Mouse (Mus musculus) testis, postnatal 14 days (tissue): ENCODE data around the gene Ddx28.
"Not testable (repeated sequence)": the region's sequence is repeated elsewhere in the genome, so short reads cannot be mapped to it uniquely, and the experiment has no call there.

Experiments used
- DNase-seq: peaks from one replicate; pipeline ENCODE4 v3.0.0; 2021; ENCODE audit warnings: low spot score

Gene Ddx28

DNA sequence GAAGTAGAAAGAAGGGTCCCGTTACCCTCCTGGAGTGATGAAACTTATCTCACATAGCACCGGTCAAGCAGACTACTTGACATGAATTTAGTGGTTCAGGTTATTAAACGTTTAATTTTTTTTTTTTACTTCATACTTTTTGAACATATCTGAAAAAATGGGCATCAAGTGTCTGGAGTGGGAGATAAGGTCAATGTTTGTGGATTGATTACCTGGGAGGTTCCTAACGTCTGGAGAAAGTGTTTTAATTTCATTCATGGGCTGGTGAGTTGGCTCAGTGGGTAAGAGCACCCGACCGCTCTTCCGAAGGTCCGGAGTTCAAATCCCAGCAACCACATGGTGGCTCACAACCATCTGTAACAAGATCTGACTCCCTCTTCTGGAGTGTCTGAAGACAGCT is 521 bp upstream of the Ddx28 start:
- DNase-seq, result not testable (repeated sequence)

DNA sequence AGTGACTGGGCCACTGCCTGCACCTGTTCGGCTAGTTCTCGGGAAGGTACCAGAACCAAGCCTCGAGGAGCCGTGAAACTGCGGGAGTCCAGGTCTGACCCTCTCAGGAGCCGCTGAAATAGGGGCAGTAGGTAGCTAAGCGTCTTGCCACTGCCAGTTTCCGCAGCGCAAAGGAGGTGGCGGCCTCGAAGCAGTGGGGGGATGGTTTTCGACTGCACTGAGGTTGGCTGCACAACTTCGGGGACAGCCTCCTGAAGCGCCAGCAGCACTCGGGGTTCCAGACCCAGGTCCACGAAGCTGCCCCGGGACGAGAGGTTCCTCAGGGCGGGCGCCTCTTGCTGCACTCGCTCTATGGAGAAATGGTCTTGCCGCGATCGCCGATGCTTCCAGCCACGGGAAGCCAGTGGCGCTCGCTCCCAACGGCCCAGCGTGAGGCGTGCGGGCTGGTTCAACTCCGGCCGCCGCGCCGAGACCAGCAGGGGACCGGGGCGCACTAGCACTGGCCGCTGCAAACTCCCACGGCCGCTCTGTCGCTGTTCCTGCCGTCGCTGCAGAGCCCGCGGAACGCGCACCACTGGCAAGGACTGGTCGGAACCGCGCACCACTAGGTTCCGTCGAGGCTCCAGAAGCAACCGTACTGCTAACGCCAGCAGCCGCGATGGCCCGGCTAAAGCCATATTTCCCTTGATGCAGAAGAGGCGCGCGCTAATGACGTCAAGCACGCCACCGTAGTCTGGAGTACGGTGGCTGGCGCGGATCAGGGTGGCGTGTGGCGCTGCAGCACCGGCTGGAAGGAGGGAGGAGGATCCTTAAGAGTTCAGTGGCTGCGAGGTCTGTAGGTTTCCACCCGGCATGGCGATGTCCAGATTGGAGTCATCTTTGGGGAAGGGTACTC is 687 bp downstream of the Ddx28 start:
- peak; percentile 90 for DNase-seq

- not testable (repeated sequence) for DNase-seq
Measured at GRCm38 (mm10) chr8:106007891-106008290, 3.8 kb downstream of the Ddx28 start.

- DNase-seq, result no peak
Measured at GRCm38 (mm10) chr8:106007135-106007534, 4.5 kb downstream of the Ddx28 start.

DNA sequence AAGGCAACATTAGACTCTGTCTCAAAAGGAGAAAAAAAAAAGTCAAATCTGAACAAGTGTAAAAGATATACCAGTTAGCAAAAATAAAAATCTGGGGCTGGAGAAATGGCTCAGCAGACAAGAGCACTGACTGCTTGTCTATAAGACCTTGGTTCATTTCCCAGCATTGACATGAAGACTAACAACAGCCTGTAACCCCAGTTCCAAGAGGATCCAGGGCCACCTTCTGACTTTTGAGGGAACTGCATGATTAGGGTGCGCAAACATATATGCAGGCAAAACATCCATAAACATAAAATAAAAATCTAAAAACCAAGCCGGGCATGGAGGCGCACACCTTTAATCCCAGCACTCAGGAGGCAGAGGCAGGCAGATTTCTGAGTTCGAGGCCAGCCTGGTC is 5.3 kb downstream of the Ddx28 start:
- DNase-seq, result no peak

DNA sequence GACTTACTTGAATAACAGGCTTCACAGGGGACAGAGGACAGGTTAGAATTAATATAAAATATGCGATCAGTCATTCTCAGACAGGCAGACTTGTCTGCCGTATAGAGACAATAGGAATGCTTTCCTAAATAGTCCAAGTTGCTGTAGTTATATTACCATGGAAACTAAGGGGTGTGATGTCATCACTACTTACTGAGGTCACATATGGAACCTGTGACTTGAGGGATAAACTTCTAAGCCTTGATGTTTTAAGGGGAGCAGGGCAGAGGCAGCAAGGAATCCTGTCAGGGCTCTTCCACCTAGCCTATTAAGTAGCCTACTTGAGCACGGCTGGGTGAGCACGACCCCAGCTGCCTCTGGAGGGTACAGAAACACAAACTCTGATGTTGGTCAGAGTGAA is 5.8 kb downstream of the Ddx28 start, which contains the start of gene Dpep2nb:
TSS of gene Dpep2nb (minus strand) at position 101 of the 400 bp plus-strand sequence.
- no peak for DNase-seq

- no peak for DNase-seq
Measured at GRCm38 (mm10) chr8:106004538-106005207, 7.0 kb downstream of the Ddx28 start.

GRCm38 (mm10) chr8:106001908-106002307 is 9.8 kb downstream of the Ddx28 start:
- no peak for DNase-seq

GRCm38 (mm10) chr8:105998971-105999370 is 12.7 kb downstream of the Ddx28 start:
- no peak for DNase-seq

- DNase-seq, result no peak
Measured at GRCm38 (mm10) chr8:105996359-105996758, 15.3 kb downstream of the Ddx28 start.

GRCm38 (mm10) chr8:105993226-105993625 is 18.5 kb downstream of the Ddx28 start:
- DNase-seq, result no peak

DNA sequence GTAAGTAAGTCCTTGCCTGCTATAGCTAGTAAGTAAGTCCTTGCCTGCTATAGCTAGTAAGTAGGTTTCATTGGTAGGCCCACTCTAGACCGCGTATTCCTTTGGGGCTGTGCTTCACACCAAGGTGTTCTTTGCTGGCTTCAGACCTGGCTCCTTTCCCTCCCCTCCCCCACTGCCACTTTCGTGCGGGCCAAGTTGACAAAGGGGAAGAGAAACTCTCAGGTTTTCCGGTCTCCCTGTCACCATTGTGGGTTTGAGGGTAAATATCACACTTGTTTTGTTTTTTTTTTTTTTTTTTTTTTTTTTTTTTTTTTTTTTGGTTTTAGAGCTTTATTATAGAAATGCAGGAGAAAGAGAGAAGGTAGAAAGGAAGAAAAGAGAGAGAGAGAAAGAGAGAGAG is 19.2 kb downstream of the Ddx28 start:
- DNase-seq, result no peak

- no peak for DNase-seq
Measured at GRCm38 (mm10) chr8:105991546-105991945, 20.1 kb downstream of the Ddx28 start.

GRCm38 (mm10) chr8:105990856-105991387 is 20.8 kb downstream of the Ddx28 start, which contains the start of gene Dus2:
TSS of gene Dus2 (plus strand) at chr8:105991337.
- peak; percentile 67 for DNase-seq

DNA sequence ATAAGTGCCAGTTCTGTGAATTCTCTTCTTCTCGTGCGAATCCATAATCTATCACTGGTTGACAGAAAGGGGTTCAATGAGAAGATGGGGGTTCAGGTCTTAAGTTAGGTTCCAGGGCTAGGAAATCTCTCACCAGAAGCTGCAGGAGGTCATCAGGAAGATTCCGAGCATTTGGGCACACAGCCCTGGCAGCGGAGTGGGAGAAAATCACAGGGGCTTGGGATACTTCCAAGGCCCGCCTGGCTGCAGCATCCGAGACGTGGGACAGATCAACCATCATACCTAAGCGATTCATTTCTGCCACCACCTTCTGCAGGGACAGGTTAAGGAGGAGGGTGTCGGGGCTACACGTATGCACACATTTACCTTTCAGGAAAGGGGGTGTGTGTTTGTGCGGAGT is 23.1 kb downstream of the Ddx28 start:
- DNase-seq, result no peak

DNA sequence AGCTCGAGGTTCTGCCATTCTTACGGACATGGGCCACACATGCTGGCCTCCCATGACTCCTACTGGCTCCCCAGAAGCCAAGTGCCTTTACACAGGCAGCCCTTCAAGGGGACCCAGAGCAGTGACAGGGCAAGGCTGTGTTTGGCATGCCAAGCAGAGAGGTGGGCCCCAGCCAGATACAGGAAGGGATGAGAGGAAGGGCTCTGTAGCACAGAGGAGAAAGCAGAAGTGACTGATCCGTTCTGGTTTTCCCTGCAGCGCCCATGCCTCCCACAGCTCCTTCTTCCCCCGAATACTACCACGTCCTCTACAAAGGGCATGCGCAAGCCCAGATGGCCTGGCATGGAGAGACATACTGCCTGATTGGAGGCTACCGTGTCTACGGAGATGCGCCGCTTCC is 28.3 kb downstream of the Ddx28 start:
- not testable (repeated sequence) for DNase-seq

- DNase-seq, result no peak
Measured at GRCm38 (mm10) chr8:105981146-105981545, 30.5 kb downstream of the Ddx28 start.

DNA sequence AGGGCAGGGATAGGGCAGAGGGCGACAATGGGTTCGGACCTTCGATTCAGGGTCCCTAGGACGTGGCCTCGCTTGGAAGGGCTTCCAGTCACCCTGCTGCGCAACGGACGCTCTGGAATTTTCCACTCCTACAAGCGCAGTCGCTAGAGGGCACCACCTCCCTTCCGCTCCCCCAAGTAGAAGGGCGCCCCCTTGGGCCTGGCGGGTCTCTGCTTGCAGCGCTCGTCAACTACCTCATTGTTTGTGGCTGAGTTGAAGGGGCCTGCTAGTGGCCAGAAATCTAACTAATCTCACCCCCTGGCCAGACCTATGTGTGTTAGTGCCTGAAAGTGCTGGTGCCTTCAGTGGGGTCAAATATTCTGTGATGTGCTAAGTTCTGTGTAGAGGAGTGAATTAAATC is 32.4 kb downstream of the Ddx28 start, which contains the start of gene Dpep3:
TSS of gene Dpep3 (minus strand) at position 105 of the 400 bp plus-strand sequence.
- peak; percentile 87 for DNase-seq

DNA sequence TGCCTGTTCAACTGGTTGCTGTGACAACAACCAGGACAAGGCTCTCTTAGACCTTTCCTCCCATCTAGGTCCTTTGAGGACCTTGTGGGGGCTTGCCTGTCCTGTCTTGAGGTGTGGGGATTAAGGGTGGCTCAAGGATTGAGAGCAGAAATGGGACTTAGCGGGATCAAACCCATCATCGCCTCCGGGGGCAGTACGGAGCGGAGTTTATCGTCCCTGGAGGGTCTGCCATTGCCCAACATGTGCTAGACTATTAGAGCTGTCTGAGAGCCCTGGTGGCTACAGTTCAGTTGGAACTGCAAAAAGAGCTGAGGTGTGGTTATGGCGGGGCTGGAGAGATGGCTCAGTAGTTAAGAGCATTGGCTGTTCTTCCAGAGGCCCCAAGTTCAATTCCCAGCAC is 36.3 kb downstream of the Ddx28 start:
- no peak for DNase-seq

DNA sequence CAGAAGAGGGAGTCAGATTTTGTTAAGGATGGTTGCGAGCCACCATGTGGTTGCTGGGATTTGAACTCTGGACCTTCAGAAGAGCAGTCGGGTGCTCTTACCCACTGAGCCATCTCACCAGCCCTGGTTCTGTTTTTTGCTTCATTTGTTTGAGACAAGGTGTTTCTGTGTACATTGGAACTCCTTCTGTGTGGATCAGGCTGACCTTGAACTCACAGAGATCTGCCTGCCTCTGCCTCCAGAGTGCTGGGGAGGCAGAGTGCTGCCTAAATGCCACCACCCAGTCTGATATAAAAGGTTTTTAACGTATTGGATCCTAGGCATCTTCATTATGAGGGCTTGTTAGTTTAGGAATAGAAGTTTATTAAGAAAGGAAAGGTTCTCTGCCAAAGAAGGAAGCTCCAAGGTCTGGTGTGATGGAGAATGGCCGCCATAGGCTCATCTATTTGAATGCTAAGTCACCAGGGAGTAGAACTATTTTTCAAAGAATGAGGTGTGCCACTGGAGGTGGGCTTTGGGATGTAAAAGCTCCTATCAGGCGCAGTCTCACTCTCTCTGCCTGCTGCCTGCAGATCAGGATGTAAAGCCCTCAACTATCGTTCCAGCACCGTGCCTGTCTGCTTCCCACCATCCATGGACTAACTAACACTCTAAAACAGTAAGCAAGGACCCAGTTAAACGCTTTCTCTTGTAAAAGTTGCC is 40.5 kb downstream of the Ddx28 start:
- no peak for DNase-seq

DNA sequence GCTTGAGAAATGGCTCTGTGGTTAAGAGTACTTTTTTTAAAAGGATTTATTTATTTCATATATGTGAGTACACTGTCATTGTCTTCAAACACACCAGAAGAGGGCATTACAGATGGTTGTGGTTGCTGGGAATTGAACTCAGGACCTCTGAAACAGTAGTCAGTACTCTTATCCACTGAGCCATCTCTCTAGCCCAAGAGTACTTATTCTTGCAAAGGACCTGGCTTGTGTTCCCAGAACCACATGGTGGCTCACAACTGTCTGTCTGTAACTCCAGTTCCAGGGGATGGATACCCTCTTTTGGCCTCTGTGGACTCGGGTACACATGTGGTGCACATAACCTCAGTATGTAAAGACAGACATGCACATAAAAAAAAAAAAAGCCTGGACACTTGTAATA is 42.3 kb downstream of the Ddx28 start:
- DNase-seq, result no peak

GRCm38 (mm10) chr8:105966692-105967311 is 44.9 kb downstream of the Ddx28 start:
- DNase-seq, result peak; percentile 42
